Mouse (Mus musculus) neural tube, embryonic 13.5 days (tissue): Measurements from ENCODE around the gene Shisal1. TPM values are rescaled to one million over a fixed set of nuclear protein-coding genes. Genes with fewer than 3 reads are reported as not detected.

Source experiments
- ATAC-seq: fragments of 200-750 bp; cut with Nextera tagmentation; 2 replicates; pipeline ENCODE4 v1.8.0; 2017; ENCODE audit warnings: low read depth, mild to moderate bottlenecking, moderate TSS enrichment, moderate library complexity
- H3K27ac ChIP-seq: fragments of 300-500 bp; sonication (generic); replicated peaks from 2 replicates; pipeline ENCODE4 v1.5.1; 2015; ENCODE audit warnings: moderate library complexity, mild to moderate bottlenecking, inconsistent platforms
- H3K27me3 ChIP-seq: fragments of 300-500 bp; sonication (generic); 2 replicates; pipeline ENCODE4 v1.6.1; 2015; ENCODE audit warnings: mild to moderate bottlenecking, inconsistent platforms
- H3K36me3 ChIP-seq: fragments of 300-500 bp; sonication (generic); 2 replicates; pipeline ENCODE4 v1.6.1; 2015; ENCODE audit warnings: mild to moderate bottlenecking, inconsistent platforms
- H3K4me1 ChIP-seq: fragments of 300-500 bp; sonication (generic); replicated peaks from 2 replicates; pipeline ENCODE4 v1.6.1; 2015; ENCODE audit warnings: inconsistent platforms
- H3K4me2 ChIP-seq: fragments of 300-500 bp; sonication (generic); 2 replicates; pipeline ENCODE4 v1.6.1; 2015; ENCODE audit warnings: inconsistent platforms, mild to moderate bottlenecking, moderate library complexity
- H3K4me3 ChIP-seq: fragments of 300-500 bp; sonication (generic); 2 replicates; pipeline ENCODE4 v1.5.1; 2015; ENCODE audit warnings: mild to moderate bottlenecking, inconsistent platforms
- H3K9ac ChIP-seq: fragments of 300-500 bp; sonication (generic); 2 replicates; pipeline ENCODE4 v1.6.1; 2015; ENCODE audit warnings: moderate library complexity, mild to moderate bottlenecking, inconsistent platforms
- H3K9me3 ChIP-seq: fragments of 300-500 bp; sonication (generic); 2 replicates; pipeline ENCODE4 v1.6.1; 2016; ENCODE audit warnings: inconsistent platforms
- WGBS: fragments of 180-500 bp; shearing (Covaris S2); methylation state at CpG from one replicate; pipeline ENCODE4 v1.1.7; 2015; 5-methylcytosine and 5-hydroxymethylcytosine counted together
- polyA plus RNA-seq: library from polyadenylated mRNA; unstranded; fragments of >200 nt; fragmentation: Nextera tagmentation; extraction: Ambion mirVana; gene quantifications from 2 replicates; pipeline ENCODE4 v1.2.1, GENCODE M21; 2015

Gene Shisal1
- polyA plus RNA-seq, 1 experiment from 2014 or later, result 13.4 TPM

GRCm38 (mm10) chr15:84418266-84418610 lies 28.7 kb downstream of the Shisal1 start:
- no peak overlapping the region for H3K4me2 ChIP-seq
- no peaks in the 10 kb centered on the region for H3K9me3 ChIP-seq
- H3K27ac ChIP-seq, result peak overlapping the region; percentile 81
- H3K36me3 ChIP-seq, result no peaks in the 10 kb centered on the region
- H3K9ac ChIP-seq, result 0 out of 2 replicates have a peak overlapping the region, but pooled peaks have one; percentile 0
- peaks cover 15% of the 10 kb centered on the region for H3K27me3 ChIP-seq
- peaks cover 54% of the 10 kb centered on the region for H3K4me1 ChIP-seq
- ATAC-seq, result no peak; the same call in 1 of the 2 replicates
- H3K4me3 ChIP-seq, result no peak overlapping the region
- 43% methylated on average over 4 of the region's 4 CpGs for WGBS

DNA sequence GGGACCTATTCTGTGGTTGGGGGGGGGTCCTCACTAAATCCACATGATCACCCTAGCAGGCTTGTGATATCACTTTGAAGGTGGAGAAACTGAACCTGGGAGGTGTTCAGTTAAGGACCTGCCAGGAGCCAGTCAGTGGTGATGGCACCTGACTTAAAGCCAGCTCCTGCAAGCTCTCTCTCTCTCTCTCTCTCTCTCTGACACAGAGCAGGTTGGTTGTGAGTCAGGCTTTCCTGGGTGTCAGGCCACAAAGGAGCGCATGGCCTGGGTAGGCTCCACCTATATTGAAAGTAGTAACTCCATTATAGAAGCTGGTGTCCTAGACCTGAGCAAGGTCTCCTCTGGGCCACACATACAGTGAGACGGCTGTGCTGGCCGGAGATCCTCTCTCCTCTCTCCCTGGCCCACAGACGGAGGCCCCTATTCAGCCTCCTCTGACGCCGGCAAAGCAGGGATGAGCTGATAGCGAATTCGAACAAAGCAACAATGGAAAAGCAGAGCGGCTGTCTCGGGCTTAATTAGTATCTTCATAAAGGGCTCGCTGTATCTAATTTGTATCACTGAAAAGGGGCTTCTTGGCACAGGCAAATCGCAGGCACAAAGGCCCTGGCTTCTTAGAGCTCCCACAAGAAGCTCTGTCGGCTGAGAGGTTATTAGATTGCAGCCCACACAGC lies 29.2 kb downstream of the Shisal1 start:
- WGBS, result 12% methylated on average over 13 of the region's 13 CpGs
- Histone ChIP-seq H3K4me2 (no peak overlapping the region), H3K27me3 (peaks cover 15% of the 10 kb centered on the region), H3K36me3 (no peaks in the 10 kb centered on the region), H3K4me1 (peaks cover 59% of the 10 kb centered on the region), H3K9ac (peak overlapping the region; percentile 0; the same call in 1 of the 2 replicates), H3K9me3 (no peaks in the 10 kb centered on the region), H3K27ac (peak overlapping the region; percentile 81), H3K4me3 (no peak overlapping the region)
- peak; percentile 70 for ATAC-seq

GRCm38 (mm10) chr15:84417017-84417416 lies 29.9 kb downstream of the Shisal1 start:
- H3K27ac ChIP-seq, result peak overlapping the region; percentile 81
- H3K4me3 ChIP-seq, result no peak overlapping the region
- ATAC-seq, result no peak; the same call in 1 of the 2 replicates
- H3K9ac ChIP-seq, result no peak overlapping the region
- 38% methylated on average over 14 of the region's 14 CpGs for WGBS
- H3K9me3 ChIP-seq, result no peaks in the 10 kb centered on the region
- H3K4me1 ChIP-seq, result peaks cover 66% of the 10 kb centered on the region
- H3K4me2 ChIP-seq, result no peak overlapping the region
- H3K27me3 ChIP-seq, result peaks cover 15% of the 10 kb centered on the region
- H3K36me3 ChIP-seq, result no peaks in the 10 kb centered on the region

DNA sequence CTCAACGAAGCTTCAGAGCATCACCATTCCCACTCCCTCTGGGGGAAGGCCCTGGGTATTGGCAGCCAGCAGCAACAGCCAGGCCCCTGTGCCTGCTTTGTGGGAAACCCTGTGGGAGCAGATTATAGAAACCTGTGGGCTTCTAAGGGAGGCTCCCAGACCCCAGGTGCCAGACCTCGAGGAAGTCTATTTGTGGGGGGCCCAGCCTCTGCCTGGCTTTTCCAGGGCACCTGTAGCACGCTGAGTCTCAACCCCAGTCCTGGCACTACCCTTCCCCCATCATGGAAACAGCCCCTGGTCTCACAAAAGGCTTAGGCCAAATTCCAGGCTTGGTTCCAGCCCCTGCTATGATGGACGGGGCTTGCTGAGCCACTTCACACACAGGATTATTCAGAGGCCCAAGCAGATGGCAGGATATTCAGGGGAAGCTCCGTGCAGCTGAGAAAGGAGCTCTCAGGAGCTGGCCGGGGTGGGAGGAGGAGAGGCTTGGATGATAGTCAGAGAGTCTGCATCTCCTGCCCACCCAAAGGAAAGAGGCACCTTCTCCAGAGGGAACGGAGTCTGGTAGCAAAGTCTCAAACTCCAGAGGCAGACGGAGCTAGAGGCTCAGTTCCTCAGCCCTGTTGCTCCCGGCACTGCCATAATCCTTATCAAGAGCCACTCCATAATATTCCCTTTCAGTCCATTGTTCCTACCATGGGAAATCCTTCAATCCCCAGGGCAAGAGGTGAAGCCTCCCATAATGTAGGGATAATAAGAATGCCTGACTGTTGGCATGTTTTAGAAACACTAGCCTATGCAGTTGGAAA lies 32.7 kb downstream of the Shisal1 start:
- Histone ChIP-seq H3K4me1 (peaks cover 63% of the 10 kb centered on the region), H3K9me3 (no peaks in the 10 kb centered on the region), H3K4me3 (no peak overlapping the region), H3K4me2 (no peak overlapping the region), H3K27ac (no peak overlapping the region; the same call in 1 of the 2 replicates), H3K36me3 (no peaks in the 10 kb centered on the region), H3K27me3 (peaks cover 3% of the 10 kb centered on the region), H3K9ac (no peak overlapping the region)
- WGBS, result 40% methylated on average over 9 of the region's 9 CpGs
- no peak for ATAC-seq

GRCm38 (mm10) chr15:84412409-84412808 lies 34.5 kb downstream of the Shisal1 start:
- ATAC-seq, result no peak
- no peak overlapping the region for H3K4me2 ChIP-seq
- no peaks in the 10 kb centered on the region for H3K36me3 ChIP-seq
- H3K4me1 ChIP-seq, result peaks cover 58% of the 10 kb centered on the region
- peak overlapping the region; percentile 18; the same call in 1 of the 2 replicates for H3K27ac ChIP-seq
- no peak overlapping the region for H3K9ac ChIP-seq
- no peaks in the 10 kb centered on the region; the same call in 1 of the 2 replicates for H3K27me3 ChIP-seq
- no peak overlapping the region for H3K4me3 ChIP-seq
- no peaks in the 10 kb centered on the region for H3K9me3 ChIP-seq
- 13% methylated on average over 6 of the region's 6 CpGs for WGBS

DNA sequence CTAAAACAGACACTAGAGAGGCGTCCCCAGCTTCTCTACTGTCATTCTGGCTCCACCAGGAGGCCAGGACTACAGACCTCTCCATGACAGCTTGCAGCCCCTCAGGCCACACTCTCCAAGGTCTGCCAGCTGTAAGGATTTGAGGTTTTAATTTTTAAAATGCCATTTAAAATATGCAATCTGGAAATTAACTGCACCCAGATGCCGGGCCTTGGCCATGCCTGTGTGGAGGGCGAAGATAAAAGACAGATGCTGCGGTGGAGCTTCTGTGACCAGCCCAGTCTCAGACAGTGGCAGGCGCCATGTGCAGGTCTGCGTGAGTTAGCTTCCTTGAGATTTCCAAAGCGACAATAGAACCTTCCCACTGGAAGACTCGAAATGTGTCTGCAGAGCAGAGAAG lies 36.8 kb downstream of the Shisal1 start:
- Histone ChIP-seq H3K36me3 (no peaks in the 10 kb centered on the region), H3K9me3 (no peaks in the 10 kb centered on the region), H3K4me3 (no peak overlapping the region), H3K27ac (peak overlapping the region; percentile 56; the same call in 1 of the 2 replicates), H3K27me3 (peaks cover 4% of the 10 kb centered on the region; the same call in 1 of the 2 replicates), H3K9ac (no peak overlapping the region), H3K4me1 (peaks cover 60% of the 10 kb centered on the region), H3K4me2 (no peak overlapping the region)
- 58% methylated on average over 8 of the region's 8 CpGs for WGBS
- ATAC-seq, result 0 out of 2 replicates have a peak, but pooled peaks have one; percentile 28

GRCm38 (mm10) chr15:84408576-84408975 lies 38.3 kb downstream of the Shisal1 start:
- H3K4me2 ChIP-seq, result no peak overlapping the region
- no peak overlapping the region for H3K4me3 ChIP-seq
- no peak for ATAC-seq
- H3K36me3 ChIP-seq, result no peaks in the 10 kb centered on the region
- peaks cover 5% of the 10 kb centered on the region; the same call in 1 of the 2 replicates for H3K27me3 ChIP-seq
- H3K4me1 ChIP-seq, result peaks cover 55% of the 10 kb centered on the region
- no peak overlapping the region for H3K27ac ChIP-seq
- no peaks in the 10 kb centered on the region for H3K9me3 ChIP-seq
- H3K9ac ChIP-seq, result no peak overlapping the region
- 32% methylated on average over 3 of the region's 3 CpGs for WGBS

GRCm38 (mm10) chr15:84405759-84406158 lies 41.1 kb downstream of the Shisal1 start:
- Histone ChIP-seq H3K4me2 (no peak overlapping the region), H3K27ac (no peak overlapping the region), H3K9ac (no peak overlapping the region), H3K9me3 (no peaks in the 10 kb centered on the region), H3K4me1 (peaks cover 53% of the 10 kb centered on the region), H3K36me3 (no peaks in the 10 kb centered on the region), H3K27me3 (peaks cover 5% of the 10 kb centered on the region; the same call in 1 of the 2 replicates), H3K4me3 (no peak overlapping the region)
- ATAC-seq, result no peak
- WGBS, result 83% methylated on average over 3 of the region's 3 CpGs

DNA sequence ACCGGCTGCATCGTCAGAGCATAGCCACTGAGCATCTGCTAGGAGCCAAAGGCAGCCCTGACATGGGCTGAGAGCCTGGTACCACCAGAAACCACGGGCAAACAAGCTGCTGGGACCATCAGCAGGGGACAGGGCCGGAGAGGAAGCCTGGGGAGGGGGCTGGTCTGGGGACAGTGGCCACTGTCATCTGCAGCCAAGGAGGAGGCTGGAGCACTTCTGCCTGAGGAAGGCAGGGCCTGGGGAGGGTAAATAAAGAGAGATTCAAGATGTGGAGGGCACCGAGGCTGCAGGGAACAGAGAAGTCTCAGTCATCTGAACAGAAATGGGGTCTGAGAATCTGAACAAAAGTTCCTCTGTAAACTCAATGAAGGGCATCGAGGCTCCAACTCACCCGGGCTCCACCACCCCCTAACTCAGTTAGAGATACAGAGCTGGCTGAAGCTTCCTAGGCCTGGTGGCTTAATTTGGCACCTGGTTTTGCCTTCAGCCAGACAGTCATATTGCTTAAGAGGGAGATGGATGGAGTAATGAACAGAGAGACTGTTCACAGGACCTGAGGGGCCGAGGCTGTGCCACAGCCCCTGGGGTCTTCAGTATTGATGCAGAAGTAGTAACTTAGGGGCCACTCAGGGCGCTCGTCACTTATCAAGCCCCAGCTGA lies 43.3 kb downstream of the Shisal1 start:
- 72% methylated on average over 10 of the region's 10 CpGs for WGBS
- Histone ChIP-seq H3K4me2 (no peak overlapping the region), H3K4me3 (no peak overlapping the region), H3K9me3 (no peaks in the 10 kb centered on the region), H3K36me3 (no peaks in the 10 kb centered on the region), H3K27me3 (peaks cover 5% of the 10 kb centered on the region; the same call in 1 of the 2 replicates), H3K4me1 (peaks cover 55% of the 10 kb centered on the region), H3K27ac (peak overlapping the region; percentile 42; the same call in 1 of the 2 replicates), H3K9ac (no peak overlapping the region)
- no peak for ATAC-seq

DNA sequence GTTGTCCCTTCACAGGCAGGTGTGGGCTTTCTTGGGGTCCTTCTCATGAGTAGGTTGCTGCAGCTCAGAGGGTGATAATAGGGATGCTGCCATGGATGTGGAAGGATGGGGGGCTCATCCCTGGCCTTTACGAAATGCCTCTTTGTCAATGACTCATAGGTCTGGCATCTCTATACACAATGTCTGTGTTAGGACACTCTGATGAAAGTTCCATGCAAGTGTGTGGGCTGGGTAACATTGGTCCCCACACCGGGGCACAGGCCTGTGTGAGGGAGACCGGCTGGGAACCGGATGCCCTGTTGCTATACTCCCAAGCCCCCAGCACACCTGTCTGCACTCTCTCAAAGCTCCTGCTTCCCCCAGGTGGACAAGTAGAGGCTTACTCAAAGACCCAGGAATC lies 48.3 kb downstream of the Shisal1 start:
- peak overlapping the region; percentile 76 for H3K27ac ChIP-seq
- no peaks in the 10 kb centered on the region for H3K9me3 ChIP-seq
- ATAC-seq, result no peak
- H3K36me3 ChIP-seq, result no peaks in the 10 kb centered on the region
- H3K4me2 ChIP-seq, result no peak overlapping the region
- 92% methylated on average over 4 of the region's 4 CpGs for WGBS
- no peak overlapping the region for H3K4me3 ChIP-seq
- no peaks in the 10 kb centered on the region for H3K27me3 ChIP-seq
- no peak overlapping the region for H3K9ac ChIP-seq
- peaks cover 68% of the 10 kb centered on the region for H3K4me1 ChIP-seq

DNA sequence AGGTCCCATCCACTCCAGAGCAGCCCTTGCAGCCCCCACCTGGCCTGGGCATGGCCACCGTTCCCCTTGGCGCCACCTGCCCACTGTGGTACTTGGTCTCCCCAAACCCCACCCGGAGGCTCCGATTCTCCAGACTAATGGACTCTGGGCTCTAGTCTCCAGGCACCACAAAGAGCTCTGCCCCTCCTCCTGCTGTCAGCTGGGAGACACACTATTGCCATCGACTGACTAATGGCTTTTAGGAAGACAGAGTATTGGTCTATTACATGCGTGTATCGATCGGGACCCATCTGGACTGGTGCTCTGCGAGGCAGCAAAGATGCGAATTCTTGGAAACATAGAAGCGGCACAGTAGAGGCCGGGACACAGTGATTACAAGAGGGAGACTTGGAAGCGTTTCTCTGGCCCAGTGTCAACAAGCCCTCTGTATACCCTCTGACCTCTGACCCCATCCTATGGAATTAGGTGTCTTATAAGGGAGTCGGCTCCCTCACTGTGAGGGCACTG lies 49.2 kb downstream of the Shisal1 start:
- Histone ChIP-seq H3K27ac (peak overlapping the region; percentile 76), H3K4me2 (no peak overlapping the region), H3K4me1 (peaks cover 72% of the 10 kb centered on the region), H3K9ac (peak overlapping the region; percentile 38; the same call in 1 of the 2 replicates), H3K27me3 (no peaks in the 10 kb centered on the region), H3K4me3 (no peak overlapping the region), H3K9me3 (no peaks in the 10 kb centered on the region), H3K36me3 (no peaks in the 10 kb centered on the region)
- ATAC-seq, result peak; percentile 18; the same call in 1 of the 2 replicates
- 51% methylated on average over 14 of the region's 14 CpGs for WGBS
